Mouse (Mus musculus) heart, embryonic 13.5 days (tissue): ENCODE data around the gene Psmc5. TPM values are rescaled to one million over a fixed set of nuclear protein-coding genes. Genes with fewer than 3 reads are reported as not detected.

Experiments used
- ATAC-seq: fragments of 200-750 bp; cut with Nextera tagmentation; 2 replicates; pipeline ENCODE4 v1.8.0; 2017; ENCODE audit warnings: moderate TSS enrichment; ENCODE audit not compliant: insufficient number of reproducible peaks, low FRiP score, low TSS enrichment; ENCODE audit errors: extremely low read depth
- H3K27ac ChIP-seq: fragments of 300-500 bp; sonication (generic); replicated peaks from 2 replicates; pipeline ENCODE4 v1.5.1; 2015; ENCODE audit warnings: moderate library complexity, mild to moderate bottlenecking, inconsistent platforms
- H3K27me3 ChIP-seq: fragments of 300-500 bp; sonication (generic); replicated peaks from 2 replicates; pipeline ENCODE4 v1.6.1; 2015; ENCODE audit warnings: mild to moderate bottlenecking, inconsistent platforms
- H3K36me3 ChIP-seq: fragments of 300-500 bp; sonication (generic); 2 replicates; pipeline ENCODE4 v1.6.1; 2015; ENCODE audit warnings: mild to moderate bottlenecking, inconsistent platforms
- H3K4me1 ChIP-seq: fragments of 300-500 bp; sonication (generic); 2 replicates; pipeline ENCODE4 v1.6.1; 2015; ENCODE audit warnings: inconsistent platforms
- H3K4me2 ChIP-seq: fragments of 300-500 bp; sonication (generic); 2 replicates; pipeline ENCODE4 v1.6.1; 2015; ENCODE audit warnings: inconsistent platforms, mild to moderate bottlenecking, moderate library complexity
- H3K4me3 ChIP-seq: fragments of 300-500 bp; sonication (generic); 2 replicates; pipeline ENCODE4 v1.5.1; 2015; ENCODE audit warnings: moderate library complexity, mild to moderate bottlenecking, inconsistent platforms
- H3K9ac ChIP-seq: fragments of 300-500 bp; sonication (generic); 2 replicates; pipeline ENCODE4 v1.6.1; 2015; ENCODE audit warnings: inconsistent platforms, mild to moderate bottlenecking, moderate library complexity
- H3K9me3 ChIP-seq: fragments of 300-500 bp; sonication (generic); 2 replicates; pipeline ENCODE4 v1.6.1; 2016; ENCODE audit warnings: inconsistent platforms
- WGBS: fragments of 180-500 bp; shearing (Covaris S2); methylation state at CpG from one replicate; pipeline ENCODE4 v1.1.7; 2015; ENCODE audit warnings: mixed read lengths; 5-methylcytosine and 5-hydroxymethylcytosine counted together
- polyA plus RNA-seq: library from polyadenylated mRNA; unstranded; fragments of >200 nt; fragmentation: Nextera tagmentation; extraction: Ambion mirVana; gene quantifications from 2 replicates; pipeline ENCODE4 v1.2.1, GENCODE M21; 2015

The Psmc5 gene
- polyA plus RNA-seq, 1 experiment from 2014 or later: 229 TPM

- Histone ChIP-seq H3K36me3 (no peaks in the 10 kb centered on the region), H3K27me3 (peaks cover 8% of the 10 kb centered on the region; the same call in 1 of the 2 replicates), H3K4me3 (no peak overlapping the region), H3K27ac (no peak overlapping the region), H3K4me2 (no peak overlapping the region), H3K9me3 (no peaks in the 10 kb centered on the region), H3K9ac (no peak overlapping the region), H3K4me1 (peaks cover 3% of the 10 kb centered on the region; the same call in 1 of the 2 replicates)
- ATAC-seq: no peak
- WGBS: 74% methylated on average over 4 of the region's 4 CpGs
Measured at GRCm38 (mm10) chr11:106283371-106283770, 27.4 kb downstream of the Psmc5 start.

- 57% methylated on average over 8 of the region's 8 CpGs for WGBS
- Histone ChIP-seq H3K36me3 (no peaks in the 10 kb centered on the region), H3K4me2 (no peak overlapping the region), H3K4me3 (no peak overlapping the region), H3K9ac (no peak overlapping the region), H3K4me1 (peaks cover 3% of the 10 kb centered on the region; the same call in 1 of the 2 replicates), H3K27me3 (peaks cover 8% of the 10 kb centered on the region; the same call in 1 of the 2 replicates), H3K27ac (no peak overlapping the region), H3K9me3 (no peaks in the 10 kb centered on the region)
- no peak for ATAC-seq
Measured at GRCm38 (mm10) chr11:106284126-106284525, 28.2 kb downstream of the Psmc5 start.

- 72% methylated on average over 7 of the region's 7 CpGs for WGBS
- no peak overlapping the region for H3K27ac ChIP-seq
- peaks cover 9% of the 10 kb centered on the region for H3K4me1 ChIP-seq
- no peak overlapping the region for H3K4me3 ChIP-seq
- H3K27me3 ChIP-seq: peaks cover 8% of the 10 kb centered on the region; the same call in 1 of the 2 replicates
- H3K4me2 ChIP-seq: no peak overlapping the region
- H3K9ac ChIP-seq: no peak overlapping the region
- no peak for ATAC-seq
- H3K9me3 ChIP-seq: no peaks in the 10 kb centered on the region
- no peaks in the 10 kb centered on the region for H3K36me3 ChIP-seq
Measured at GRCm38 (mm10) chr11:106286206-106286605, 30.3 kb downstream of the Psmc5 start.

GRCm38 (mm10) chr11:106286987-106287386 is 31.0 kb downstream of the Psmc5 start:
- no peak overlapping the region for H3K9ac ChIP-seq
- no peak overlapping the region for H3K4me2 ChIP-seq
- WGBS: 72% methylated on average over 11 of the region's 11 CpGs
- H3K27ac ChIP-seq: no peak overlapping the region
- H3K4me1 ChIP-seq: peaks cover 9% of the 10 kb centered on the region
- H3K27me3 ChIP-seq: peaks cover 8% of the 10 kb centered on the region; the same call in 1 of the 2 replicates
- no peaks in the 10 kb centered on the region for H3K9me3 ChIP-seq
- no peak overlapping the region for H3K4me3 ChIP-seq
- no peak for ATAC-seq
- no peaks in the 10 kb centered on the region for H3K36me3 ChIP-seq

GRCm38 (mm10) chr11:106289369-106289768 is 33.4 kb downstream of the Psmc5 start:
- Histone ChIP-seq H3K4me2 (no peak overlapping the region), H3K27me3 (no peaks in the 10 kb centered on the region), H3K9ac (no peak overlapping the region), H3K4me1 (peaks cover 9% of the 10 kb centered on the region), H3K36me3 (no peaks in the 10 kb centered on the region), H3K27ac (no peak overlapping the region), H3K4me3 (no peak overlapping the region), H3K9me3 (no peaks in the 10 kb centered on the region)
- peak; percentile 31; the same call in 1 of the 2 replicates for ATAC-seq
- WGBS: 32% methylated on average over 8 of the region's 8 CpGs

GRCm38 (mm10) chr11:106290376-106290775 is 34.4 kb downstream of the Psmc5 start:
- no peak for ATAC-seq
- Histone ChIP-seq H3K4me3 (no peak overlapping the region), H3K4me2 (no peak overlapping the region), H3K9ac (no peak overlapping the region), H3K9me3 (no peaks in the 10 kb centered on the region), H3K4me1 (peaks cover 9% of the 10 kb centered on the region), H3K27me3 (no peaks in the 10 kb centered on the region), H3K27ac (no peak overlapping the region), H3K36me3 (no peaks in the 10 kb centered on the region)
- WGBS: 84% methylated on average over 5 of the region's 5 CpGs

- Histone ChIP-seq H3K4me1 (peaks cover 6% of the 10 kb centered on the region; the same call in 1 of the 2 replicates), H3K4me2 (no peak overlapping the region), H3K27me3 (no peaks in the 10 kb centered on the region), H3K36me3 (no peaks in the 10 kb centered on the region), H3K9ac (no peak overlapping the region), H3K27ac (no peak overlapping the region), H3K9me3 (no peaks in the 10 kb centered on the region), H3K4me3 (no peak overlapping the region)
- ATAC-seq: no peak
- WGBS: 75% methylated on average over 2 of the region's 2 CpGs
Measured at GRCm38 (mm10) chr11:106291861-106292260, 35.9 kb downstream of the Psmc5 start.

GRCm38 (mm10) chr11:106301765-106302164 is 45.8 kb downstream of the Psmc5 start, which contains the start of gene Gh:
Gene Gh, minus strand, starts transcription at chr11:106301865.
- Histone ChIP-seq H3K4me1 (no peaks in the 10 kb centered on the region), H3K9ac (no peak within 1 kb of the TSS), H3K4me2 (no peak within 1 kb of the TSS), H3K9me3 (no peaks in the 10 kb centered on the region), H3K4me3 (no peak within 1 kb of the TSS), H3K27me3 (no peaks in the 10 kb centered on the region; the same call in none of the 2 replicates), H3K27ac (no peak within 1 kb of the TSS), H3K36me3 (no peaks in the 10 kb centered on the region)
- 74% methylated on average over 9 of the region's 9 CpGs for WGBS
- ATAC-seq: no peak

- no peak for ATAC-seq
- Histone ChIP-seq H3K36me3 (no peaks in the 10 kb centered on the region), H3K9ac (no peak overlapping the region), H3K4me3 (no peak overlapping the region), H3K9me3 (no peaks in the 10 kb centered on the region), H3K4me2 (no peak overlapping the region), H3K27me3 (no peaks in the 10 kb centered on the region; the same call in none of the 2 replicates), H3K4me1 (no peaks in the 10 kb centered on the region), H3K27ac (no peak overlapping the region)
- WGBS: 14% methylated on average over 2 of the region's 2 CpGs
Measured at GRCm38 (mm10) chr11:106302634-106303033, 46.7 kb downstream of the Psmc5 start.

- ATAC-seq: no peak
- H3K4me2 ChIP-seq: no peak overlapping the region
- H3K27me3 ChIP-seq: no peaks in the 10 kb centered on the region; the same call in none of the 2 replicates
- 75% methylated on average over 10 of the region's 10 CpGs for WGBS
- no peak overlapping the region for H3K4me3 ChIP-seq
- H3K9me3 ChIP-seq: no peaks in the 10 kb centered on the region
- H3K36me3 ChIP-seq: no peaks in the 10 kb centered on the region
- no peak overlapping the region for H3K27ac ChIP-seq
- H3K9ac ChIP-seq: no peak overlapping the region
- H3K4me1 ChIP-seq: no peaks in the 10 kb centered on the region
Measured at GRCm38 (mm10) chr11:106305348-106306064, 49.6 kb downstream of the Psmc5 start.

GRCm38 (mm10) chr11:106306065-106306385 is 50.1 kb downstream of the Psmc5 start:
- Histone ChIP-seq H3K9ac (no peak overlapping the region), H3K36me3 (no peaks in the 10 kb centered on the region), H3K9me3 (no peaks in the 10 kb centered on the region), H3K4me3 (no peak overlapping the region), H3K4me2 (no peak overlapping the region), H3K27me3 (no peaks in the 10 kb centered on the region; the same call in 1 of the 2 replicates), H3K27ac (no peak overlapping the region), H3K4me1 (no peaks in the 10 kb centered on the region)
- ATAC-seq: no peak
- 88% methylated on average over 3 of the region's 3 CpGs for WGBS

- no peak for ATAC-seq
- Histone ChIP-seq H3K27ac (no peak overlapping the region), H3K9me3 (no peaks in the 10 kb centered on the region), H3K9ac (no peak overlapping the region), H3K4me3 (no peak overlapping the region), H3K4me1 (no peaks in the 10 kb centered on the region), H3K27me3 (no peaks in the 10 kb centered on the region), H3K4me2 (no peak overlapping the region), H3K36me3 (no peaks in the 10 kb centered on the region)
- WGBS: 87% methylated on average over 9 of the region's 9 CpGs
Measured at GRCm38 (mm10) chr11:106306758-106307157, 50.8 kb downstream of the Psmc5 start.
